Mouse (Mus musculus): ENCODE measurements around the gene Gm20481.
"Not testable (repeated sequence)": the region's sequence is repeated elsewhere in the genome, so short reads cannot be mapped to it uniquely, and the experiment has no call there.

Gene Gm20481

DNA sequence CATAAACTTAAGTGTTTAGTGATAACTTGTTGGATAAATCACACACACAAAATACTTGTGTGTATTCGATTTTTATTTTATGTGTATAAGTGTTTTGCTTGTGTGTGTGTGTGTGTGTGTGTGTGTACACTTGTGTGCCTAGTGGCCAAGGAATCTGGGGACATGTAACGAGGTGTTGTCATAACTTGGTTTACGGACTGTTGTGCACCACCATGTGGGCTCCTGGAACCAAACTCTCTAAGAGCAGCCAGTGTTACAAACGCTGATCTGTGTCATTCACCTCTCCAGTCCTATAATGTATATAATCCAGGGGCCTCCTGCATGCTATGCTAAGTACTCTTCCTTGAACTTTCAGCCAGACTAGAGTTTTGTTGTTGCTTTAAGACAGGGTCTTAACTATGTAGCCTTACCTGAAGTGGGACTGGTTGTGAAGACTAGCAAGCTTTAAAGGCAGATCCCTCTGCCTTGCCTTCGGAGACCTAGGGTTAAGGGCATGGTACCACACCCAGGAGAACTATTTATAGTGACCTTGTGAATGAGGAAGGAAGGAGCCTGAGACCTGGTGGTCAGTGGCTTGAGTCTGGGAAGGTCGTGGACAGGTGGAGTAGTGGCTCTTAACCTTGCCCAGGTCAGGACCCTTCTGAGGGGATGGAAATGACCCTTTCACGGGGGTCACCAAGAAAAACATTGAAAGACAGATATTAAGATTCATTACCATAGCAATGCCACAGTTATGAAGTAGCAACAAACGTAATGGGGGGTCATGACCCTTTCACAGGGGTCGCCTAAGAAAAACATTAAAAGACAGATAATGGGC, 33.5 kb downstream of the Gm20481 start:
- DNase-seq (ENCODE audit: low read depth, low spot score), result no peak

DNA sequence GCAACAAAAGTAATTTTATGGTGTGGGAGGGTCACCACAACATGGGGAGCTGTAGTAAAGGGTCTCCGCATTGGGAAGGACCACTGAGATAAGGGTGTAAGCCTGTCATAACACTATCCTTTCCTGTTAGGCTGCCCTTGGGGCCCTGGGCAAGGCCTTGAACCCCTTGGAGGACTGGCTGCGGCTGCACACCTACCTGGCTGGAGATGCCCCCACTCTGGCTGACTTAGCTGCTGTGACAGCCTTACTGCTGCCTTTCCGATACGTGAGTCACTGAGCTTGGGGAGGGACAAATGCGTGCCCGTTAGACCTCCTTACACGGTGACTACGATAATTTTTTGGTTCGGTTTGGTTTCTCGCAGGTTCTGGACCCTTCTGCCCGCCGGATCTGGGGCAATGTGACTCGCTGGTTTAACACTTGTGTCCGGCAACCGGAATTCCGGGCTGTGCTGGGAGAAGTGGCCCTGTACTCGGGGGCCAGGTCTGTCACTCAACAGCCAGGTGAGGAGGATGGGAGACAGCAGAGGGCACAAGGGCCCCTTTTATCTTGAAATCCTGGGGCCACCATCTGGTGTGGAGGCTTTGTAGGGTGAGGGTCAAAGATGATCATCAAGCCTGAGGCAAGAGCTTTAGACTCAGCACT, 34.5 kb downstream of the Gm20481 start:
- no peak for DNase-seq (ENCODE audit: low read depth, low spot score)

DNA sequence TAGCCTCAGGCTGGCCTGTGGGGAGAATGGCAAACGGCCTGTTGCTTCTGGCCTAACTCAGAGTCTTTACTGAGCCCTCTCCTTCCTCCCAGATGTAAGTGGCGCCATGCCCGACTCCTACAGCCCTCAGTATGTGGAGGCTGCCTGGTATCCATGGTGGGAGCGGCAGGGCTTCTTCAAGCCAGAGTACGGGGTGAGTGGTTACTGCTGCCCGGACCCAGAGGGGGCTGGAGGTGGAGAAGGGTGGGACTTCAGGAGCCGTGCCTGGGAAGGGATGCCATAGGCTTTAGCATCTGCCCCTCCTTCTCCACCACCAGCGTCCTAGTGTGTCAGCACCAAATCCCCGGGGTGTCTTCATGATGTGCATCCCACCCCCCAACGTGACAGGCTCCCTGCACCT, 35.4 kb downstream of the Gm20481 start:
- no peak for DNase-seq (ENCODE audit: low read depth, low spot score)

DNA sequence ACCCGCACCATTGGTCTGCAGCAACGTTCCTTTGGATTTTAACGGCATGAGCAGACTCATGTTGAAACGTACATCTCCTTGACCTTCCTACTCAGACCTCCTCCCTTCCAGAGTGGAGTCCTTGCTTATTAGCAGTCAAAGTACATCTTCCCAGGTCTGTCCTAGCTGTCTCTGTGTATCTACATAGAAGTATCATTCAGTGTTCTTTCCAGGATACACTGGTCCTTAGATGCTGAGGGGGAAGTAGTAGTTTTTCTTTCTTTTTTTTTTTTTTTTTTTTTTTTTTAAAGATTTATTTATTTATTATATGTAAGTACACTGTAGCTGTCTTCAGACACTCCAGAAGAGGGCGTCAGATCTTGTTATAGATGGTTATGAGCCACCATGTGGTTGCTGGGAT, 36.2 kb downstream of the Gm20481 start:
- not testable (repeated sequence) for DNase-seq (ENCODE audit: low read depth, low spot score)

DNA sequence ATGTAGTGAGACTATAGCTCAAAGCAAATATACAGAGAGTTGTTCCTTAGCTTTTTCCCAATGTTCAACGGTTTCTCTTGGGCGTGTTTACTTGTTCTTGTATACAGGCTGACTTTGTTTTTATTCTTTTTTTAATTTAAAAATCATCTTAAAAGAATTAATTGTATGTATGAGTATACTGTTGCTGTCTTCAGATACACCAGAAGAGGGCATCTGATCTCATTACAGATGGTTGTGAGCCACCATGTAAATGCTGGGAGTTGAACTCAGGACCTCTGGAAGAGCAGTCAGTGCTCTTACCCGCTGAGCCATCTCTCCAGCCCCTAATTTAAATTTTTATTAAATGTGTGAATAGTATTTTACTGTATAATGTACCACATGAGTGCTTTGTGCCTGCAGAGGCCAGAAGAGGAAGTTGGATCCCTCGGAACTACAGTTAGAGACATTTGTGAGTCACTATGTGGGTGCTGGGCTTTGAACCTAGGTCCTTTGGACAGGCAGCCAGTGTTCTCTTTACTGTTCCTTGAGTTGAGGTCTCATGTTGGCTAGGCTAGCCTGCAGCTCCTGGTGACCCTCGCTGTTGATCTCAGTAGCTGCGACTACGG, 37.8 kb downstream of the Gm20481 start:
- no peak for DNase-seq (ENCODE audit: low read depth, low spot score)

DNA sequence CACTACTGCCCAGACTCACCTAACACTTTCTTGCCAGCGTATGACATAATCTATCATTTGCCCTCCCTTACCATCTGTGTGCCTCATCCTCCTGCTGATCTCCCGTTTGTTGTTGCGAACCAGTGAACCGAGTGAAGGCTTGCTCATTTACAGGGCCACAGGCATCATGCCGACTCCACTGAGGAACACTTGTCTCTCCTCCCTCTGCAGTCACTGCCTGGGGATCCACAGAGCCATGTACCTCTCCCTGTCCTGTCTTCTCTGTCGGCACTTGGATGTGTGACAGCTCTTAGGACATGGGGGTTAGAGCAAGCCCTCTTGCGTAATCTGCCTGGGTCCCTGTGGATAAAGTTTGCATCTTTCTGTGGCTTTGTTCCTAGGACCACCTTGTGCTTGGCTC, 39.9 kb downstream of the Gm20481 start:
- DNase-seq (ENCODE audit: low read depth, low spot score), result no peak

DNA sequence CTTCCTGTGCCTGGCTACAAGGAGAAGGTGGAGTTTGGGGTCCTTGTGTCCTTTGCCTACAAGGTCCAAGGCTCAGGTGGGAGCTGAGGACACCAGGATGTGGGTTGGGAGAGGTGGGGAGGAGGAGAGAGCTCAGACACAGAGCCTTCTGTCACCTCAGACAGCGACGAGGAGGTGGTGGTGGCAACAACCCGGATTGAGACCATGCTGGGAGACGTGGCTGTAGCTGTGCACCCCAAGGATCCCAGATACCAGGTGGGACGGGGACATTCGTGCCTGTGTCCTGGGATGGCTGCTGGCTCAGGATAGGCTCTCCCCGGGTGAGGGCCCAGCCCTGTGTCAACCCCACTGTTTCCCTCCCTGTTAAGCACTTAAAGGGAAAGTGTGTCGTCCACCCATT, 41.7 kb downstream of the Gm20481 start:
- DNase-seq (ENCODE audit: low read depth, low spot score), result no peak

DNA sequence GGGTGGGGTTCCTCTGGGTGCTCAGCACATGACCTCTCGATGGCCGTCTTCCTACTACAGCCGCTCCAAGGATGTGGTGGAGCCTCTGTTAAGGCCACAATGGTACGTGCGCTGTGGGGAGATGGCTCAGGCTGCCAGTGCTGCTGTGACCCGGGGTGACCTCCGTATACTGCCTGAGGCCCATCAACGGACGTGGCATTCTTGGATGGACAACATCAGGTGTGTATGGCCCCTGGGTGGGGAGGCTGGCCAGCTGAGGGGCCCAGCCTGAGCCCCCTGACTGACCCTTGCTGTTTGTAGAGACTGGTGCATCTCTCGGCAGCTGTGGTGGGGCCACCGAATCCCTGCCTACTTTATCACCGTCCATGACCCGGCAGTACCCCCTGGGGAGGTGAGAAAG, 42.7 kb downstream of the Gm20481 start:
- no peak for DNase-seq (ENCODE audit: low read depth, low spot score)

DNA sequence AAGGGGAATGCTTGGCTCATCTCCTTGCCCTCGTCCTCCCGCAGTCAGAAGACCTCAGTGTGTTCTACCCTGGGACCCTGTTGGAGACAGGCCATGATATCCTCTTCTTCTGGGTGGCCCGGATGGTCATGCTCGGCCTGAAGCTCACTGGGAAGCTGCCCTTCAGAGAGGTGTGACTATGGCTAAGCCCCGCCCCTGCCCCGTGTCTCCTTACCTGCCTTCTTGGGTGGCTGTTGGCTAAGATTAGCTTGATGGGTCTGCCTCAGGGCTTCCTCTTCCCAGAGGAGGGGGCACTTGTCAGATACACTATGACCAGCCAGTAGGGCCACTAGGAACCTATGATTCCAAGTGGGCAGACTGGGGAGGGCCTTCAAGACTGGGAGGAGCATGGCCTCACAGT, 43.5 kb downstream of the Gm20481 start:
- no peak for DNase-seq (ENCODE audit: low read depth, low spot score)

DNA sequence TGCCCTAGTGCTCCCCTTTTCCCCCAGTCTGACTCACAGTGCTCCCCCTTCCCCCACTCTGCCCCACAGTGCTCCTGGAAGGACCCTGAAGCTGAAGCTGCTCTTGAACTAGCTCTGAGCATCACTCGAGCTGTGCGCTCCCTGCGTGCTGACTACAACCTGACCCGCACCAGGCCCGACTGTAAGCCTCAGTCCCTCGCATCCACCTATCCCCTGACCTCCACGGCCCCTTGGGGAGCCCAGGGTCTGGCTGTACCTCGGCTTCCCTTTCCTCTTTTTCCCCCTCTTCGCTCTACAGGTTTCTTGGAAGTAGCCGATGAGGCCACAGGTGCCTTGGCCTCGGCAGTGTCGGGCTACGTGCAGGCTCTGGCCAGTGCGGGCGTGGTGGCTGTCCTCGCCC, 45.6 kb downstream of the Gm20481 start:
- no peak for DNase-seq (ENCODE audit: low read depth, low spot score)

DNA sequence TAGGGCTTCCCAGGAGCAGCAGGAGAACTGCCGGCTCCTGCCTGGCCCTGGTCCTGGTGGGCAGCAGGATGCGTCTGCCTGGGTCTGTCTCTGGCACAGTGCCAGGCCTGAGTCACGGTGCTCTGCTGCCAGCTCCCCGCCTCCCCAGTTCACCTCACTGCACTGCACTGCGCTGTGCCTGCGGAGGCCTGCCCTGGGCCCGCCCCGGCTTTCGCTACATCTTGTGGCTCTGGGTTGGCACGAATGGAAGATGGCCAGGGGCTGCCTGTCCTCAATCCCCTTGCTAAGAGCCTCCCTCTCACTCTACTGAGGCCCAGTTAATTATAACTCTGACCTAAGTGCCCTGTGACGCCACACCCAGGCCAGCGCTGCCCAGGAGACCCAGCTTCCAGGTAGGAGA, 46.7 kb downstream of the Gm20481 start, which contains the start of gene Vwa7:
TSS of gene Vwa7 (plus strand) at position 204 of the 400 bp plus-strand sequence.
- no peak for DNase-seq (ENCODE audit: low read depth, low spot score)

DNA sequence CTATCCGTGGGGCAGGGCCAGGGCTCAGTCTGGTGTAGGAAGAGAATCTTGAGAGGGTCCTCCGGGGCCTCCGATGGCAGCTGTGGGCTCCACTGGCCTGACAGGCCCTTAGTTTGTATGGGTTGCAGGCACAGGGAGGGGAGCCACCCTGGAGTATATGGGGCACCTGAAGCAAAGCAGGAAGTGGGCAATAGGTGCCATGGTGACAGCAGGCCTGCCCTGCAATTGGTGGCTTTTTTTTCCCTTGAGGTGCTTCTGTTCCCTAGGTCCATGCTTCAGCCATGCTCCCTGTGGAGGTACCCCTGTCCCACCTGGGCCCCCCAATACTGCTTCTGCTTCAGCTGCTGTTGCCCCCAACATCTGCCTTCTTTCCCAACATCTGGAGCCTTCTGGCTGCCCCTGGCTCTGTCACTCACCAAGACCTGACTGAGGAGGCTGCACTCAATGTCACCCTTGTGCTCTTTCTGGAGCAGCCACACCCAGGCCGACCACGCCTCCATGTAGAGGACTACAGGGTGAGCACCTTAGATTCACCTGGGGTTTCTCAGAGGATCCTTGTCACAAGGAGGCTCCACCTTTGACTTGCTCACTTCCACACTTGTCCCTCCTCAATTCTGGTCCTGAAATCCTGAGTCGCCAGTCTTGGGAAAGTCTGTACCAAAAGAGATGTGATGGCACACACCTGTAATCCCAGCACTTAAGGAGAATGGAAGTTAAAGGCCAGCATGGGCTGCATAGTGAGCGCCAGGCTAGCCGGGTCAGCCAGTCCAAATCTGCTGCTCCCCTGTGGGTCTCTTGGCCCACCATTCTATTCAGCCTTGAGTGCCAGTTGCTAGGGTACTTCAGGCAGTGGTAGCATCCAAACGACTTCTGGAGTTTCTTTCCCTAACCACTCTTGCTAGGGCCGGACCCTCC, 47.3 kb downstream of the Gm20481 start:
- no peak for DNase-seq (ENCODE audit: low read depth, low spot score)

DNA sequence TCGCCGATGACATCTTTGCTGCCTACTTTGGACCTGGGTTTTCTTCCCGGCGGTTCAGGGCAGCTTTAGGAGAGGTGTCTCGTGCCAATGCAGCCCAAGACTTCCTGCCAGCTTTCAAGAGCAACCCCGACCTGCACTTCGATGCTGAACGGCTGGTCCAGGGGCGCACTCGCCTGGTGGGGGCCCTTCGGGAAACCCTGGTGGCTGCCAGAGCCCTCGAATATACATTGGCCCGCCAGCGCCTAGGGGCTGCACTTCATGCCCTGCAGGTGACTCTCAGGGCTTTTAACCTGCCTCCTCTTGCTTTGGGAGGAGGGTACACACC, 48.0 kb downstream of the Gm20481 start:
- DNase-seq (ENCODE audit: low read depth, low spot score), result no peak

DNA sequence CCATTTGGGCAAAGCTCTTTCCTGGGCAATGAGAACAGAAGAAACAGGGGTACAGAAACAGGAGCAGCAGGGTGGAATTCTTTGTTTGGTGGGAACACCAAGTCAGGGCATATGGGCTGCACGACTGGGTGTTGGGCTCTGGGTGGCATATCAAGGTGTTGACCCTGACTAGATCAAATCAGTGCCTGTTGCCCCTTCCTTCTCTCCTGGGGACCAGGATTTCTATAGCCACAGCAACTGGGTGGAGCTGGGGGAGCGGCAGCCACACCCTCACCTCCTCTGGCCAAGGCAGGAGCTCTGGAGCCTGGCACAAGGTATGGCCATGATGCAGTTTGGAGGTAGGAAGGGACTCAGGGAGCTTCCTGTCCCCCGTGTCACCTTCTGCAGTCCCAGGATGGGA, 48.5 kb downstream of the Gm20481 start:
- no peak for DNase-seq (ENCODE audit: low read depth, low spot score)

DNA sequence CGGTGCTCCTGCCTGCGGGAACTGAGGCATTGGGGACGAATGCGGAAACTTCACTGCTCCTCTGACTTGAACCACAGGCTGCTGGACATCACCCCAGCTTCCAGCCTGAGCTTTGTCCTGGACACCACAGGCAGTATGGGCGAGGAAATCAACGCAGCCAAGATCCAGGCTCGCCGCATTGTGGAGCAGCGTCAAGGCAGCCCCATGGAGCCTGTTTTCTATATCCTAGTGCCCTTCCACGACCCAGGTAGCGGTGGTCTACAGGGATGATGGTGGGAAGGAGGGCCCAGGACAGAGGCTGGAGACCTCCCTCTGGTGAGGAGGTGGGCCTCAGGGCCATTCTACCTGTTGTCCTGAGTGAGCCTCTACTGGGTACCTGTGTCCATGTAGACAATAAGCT, 50.2 kb downstream of the Gm20481 start:
- no peak for DNase-seq (ENCODE audit: low read depth, low spot score)

DNA sequence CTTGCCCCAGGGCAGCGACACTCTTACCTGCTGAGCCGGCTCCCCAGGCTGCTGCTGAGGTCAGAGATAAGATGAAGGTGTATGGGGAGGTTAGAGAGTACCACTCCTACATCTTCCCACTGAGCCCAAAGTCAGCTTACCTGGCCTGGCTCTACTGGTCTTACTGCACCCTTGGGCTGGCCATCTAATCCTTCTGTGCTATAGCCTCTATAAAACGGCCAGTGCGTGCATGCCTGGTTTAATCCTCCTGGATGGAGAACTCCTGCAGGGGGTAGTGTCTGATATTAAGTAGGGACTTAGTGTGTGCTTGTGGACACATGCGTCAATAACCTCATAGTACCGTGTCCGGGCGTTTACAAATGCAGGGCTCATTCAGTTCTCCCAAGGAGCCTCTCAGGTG, 50.8 kb downstream of the Gm20481 start:
- DNase-seq (ENCODE audit: low read depth, low spot score), result no peak

DNA sequence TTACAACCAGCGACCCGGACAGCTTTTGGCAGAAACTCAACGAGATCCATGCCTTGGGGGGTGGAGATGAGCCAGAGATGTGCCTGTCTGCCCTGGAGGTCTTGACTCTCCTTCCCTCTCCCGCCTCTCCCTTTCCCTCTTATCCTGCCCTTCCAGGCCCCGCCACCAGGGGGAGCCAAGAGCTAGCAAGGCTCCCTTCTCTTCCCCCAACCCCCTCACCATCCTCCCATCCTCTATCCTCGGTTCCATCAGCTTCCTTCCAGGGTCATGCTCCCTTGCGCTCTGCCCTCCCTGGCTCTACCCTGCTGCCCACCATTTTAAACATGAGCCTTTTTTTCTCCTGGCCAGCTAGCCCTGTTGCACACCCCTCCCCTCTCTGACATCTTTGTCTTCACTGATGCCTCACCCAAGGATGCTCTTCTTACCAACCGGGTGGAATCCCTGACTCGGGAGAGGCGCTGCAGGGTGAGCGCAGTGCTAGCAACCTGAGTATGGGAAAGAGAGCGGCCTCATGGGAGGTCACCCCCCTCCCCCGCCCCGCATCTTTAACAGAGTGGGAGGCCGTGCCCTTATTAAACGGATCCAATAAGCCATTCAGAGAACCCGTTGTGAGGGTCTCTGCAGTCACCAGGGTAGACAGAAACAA, 51.6 kb downstream of the Gm20481 start:
- DNase-seq (ENCODE audit: low read depth, low spot score), result peak; percentile 65

All from c-Kit-negative CD71-positive TER-119-positive erythroid progenitor cells, embryonic 14.5 days (primary cell).